Mouse (Mus musculus): ENCODE data around the gene Ror2. TPM values are rescaled to one million over a fixed set of nuclear protein-coding genes. Genes with fewer than 3 reads are reported as not detected.

Gene Ror2
- total RNA-seq, 2 experiments from 2014 or later: 0.57 to 0.91 TPM

DNA sequence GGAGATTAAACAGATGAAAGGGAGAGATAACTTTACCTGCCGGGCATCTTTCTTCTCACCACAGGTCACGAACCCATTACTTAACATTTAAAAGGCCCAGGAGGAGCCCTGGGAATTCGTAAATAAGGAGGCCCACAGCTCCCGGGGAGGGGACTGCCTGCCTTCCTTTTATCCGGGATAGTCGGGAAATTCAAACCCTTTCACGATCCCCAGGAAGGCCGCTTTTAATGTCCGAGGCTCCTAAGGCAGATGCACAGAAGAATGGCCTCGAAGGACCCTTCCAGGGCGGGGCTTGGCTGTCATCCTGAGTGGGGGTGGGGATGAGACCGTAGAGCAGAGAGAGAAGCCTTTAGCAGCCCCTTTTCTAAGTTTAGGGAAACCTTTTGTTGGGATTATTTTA lies 51.1 kb downstream of the Ror2 start:
- no peak for DNase-seq (ENCODE audit: low spot score in 2 of 2)

GRCm38 (mm10) chr13:53233826-53234786 lies 51.8 kb downstream of the Ror2 start:
- no peak for DNase-seq (ENCODE audit: low spot score in 2 of 2)

DNA sequence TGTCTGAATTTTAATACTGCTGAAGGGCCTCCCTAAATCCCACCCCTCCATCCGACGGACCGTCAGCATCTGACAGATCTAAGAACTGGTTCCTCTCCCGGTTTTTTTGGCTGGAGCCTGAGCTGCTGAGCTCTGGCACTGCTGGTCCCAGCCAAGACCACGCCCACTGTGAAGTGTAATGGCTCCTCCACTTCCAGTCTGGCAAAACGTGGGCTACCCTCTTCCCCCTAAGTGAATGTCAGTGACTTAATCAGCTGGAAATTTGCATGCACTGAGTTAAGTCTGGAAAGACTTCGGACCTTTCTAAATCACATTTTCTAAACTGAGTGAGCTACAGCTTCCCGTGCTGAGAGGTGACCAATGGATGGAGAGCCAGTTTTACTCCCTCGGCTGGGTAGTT lies 52.5 kb downstream of the Ror2 start:
- DNase-seq (ENCODE audit: low spot score in 2 of 2): no peak

- no peak for DNase-seq (ENCODE audit: low spot score in 2 of 2)
These were observed 53.5 kb downstream of the Ror2 start for GRCm38 (mm10) chr13:53232419-53232818.

DNA sequence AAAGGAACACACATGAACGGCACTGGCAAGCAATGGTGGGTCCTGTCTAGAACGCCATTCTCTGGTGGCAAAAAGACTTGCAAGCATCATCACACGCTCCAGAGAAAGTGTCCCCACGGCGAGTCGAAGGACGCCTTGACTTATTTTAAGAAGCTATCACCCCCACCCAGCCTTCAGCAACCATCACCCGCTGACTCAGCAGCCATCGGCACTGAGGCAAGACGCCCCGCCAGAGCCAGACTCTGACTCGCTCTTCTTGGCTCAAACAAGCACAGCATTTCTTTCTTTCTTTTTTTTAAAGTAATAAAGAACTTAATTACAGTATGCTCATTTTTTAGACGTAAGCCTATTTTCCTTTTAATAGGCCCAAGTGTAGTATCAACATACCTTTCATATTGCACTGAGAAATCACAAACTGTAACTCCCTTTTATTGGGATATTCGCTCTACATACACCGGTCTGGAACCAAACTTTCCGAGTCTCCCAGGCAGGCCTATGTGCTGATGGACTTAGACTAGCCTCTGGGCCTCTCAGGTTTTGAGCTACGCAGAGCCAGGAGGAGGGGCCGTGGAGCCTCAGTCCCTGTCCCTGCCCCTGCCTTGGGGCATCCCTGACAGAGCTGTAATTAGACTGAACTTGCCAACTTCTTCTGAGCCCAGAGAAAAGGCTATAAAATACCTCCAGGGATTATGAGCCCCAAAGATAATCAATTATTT lies 55.3 kb downstream of the Ror2 start:
- DNase-seq (ENCODE audit: low spot score in 2 of 2): no peak

DNA sequence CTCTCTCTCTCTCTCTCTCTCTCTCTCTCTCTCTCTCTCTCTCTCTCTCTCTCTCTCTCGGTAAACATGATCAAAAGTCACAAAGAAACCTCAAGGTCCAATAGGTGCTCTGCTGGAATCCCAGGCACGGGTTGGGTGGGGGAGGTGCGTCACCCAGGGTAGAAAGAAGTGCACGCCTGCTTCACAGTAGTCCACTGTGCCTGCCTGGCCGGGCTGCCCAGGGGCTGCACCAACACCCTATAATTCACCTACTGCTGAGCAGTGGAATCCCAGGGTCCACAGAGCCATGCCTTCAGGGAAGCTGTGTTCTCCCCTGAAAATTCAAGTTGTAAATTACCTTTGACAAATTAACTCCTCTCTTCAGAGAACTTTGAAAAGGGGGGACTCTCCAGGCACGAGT lies 58.9 kb downstream of the Ror2 start:
- no peak for DNase-seq (ENCODE audit: low spot score in 2 of 2)

DNA sequence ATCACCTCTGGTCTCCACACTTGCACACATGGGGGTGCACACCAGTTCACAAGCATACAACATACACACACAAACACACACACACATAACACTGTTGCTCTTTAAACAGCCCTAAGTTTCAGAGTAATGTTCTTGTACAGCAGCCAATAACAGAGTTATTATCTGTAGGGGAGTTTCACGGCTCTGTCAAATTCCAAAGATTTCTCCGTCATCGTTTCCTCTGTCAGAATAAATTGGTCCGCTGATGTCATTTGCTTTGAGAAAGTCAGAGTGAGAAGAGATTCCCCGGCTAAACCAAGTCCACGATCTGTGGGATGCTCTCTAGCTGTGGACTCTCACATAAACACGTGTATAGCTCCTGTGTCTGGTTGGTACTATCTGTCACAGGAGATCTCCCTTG lies 59.5 kb downstream of the Ror2 start:
- DNase-seq (ENCODE audit: low spot score in 2 of 2): no peak

GRCm38 (mm10) chr13:53225925-53226324 lies 60.0 kb downstream of the Ror2 start:
- DNase-seq (ENCODE audit: low spot score in 2 of 2): no peak

GRCm38 (mm10) chr13:53221176-53221575 lies 64.7 kb downstream of the Ror2 start:
- DNase-seq (ENCODE audit: low spot score in 2 of 2): no peak

DNA sequence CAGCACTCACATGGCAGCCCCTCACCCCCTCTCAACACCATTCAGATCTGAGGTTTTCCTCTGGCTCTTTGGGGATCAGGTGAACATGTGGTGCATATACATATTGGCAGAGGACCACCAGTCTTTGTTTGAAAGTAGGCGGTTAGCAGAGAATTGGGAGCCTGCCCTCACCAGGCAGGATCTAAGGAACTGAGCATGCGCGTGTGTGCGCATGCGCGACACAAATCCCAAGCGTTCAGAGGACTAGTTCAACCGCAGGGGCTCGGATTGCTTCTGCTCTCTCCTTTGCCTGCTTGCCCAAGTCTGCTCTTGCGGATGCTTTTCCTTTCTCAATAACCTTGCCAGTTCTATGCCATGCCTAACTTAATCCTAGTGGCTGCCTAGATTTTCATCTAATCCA lies 66.0 kb downstream of the Ror2 start:
- DNase-seq (ENCODE audit: low spot score in 2 of 2): no peak

DNA sequence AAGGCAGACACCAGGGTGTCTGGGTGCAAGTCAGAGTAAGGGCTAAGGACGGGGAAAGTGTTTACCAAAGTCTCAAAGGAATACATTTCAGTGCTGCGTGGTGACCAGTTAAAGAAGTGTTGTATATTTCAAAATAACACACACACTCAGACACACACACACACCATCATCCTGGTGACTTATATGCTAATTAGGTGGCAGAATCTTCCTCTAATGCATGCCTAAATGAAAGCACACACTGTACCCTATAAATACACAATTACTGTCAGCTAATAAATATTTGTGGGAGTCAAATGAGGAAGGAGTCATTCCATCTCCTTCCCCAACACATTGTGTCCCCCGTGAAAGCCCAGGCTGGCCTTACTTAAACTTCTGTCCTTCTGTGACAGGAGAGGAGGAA lies 66.5 kb downstream of the Ror2 start:
- no peak for DNase-seq (ENCODE audit: low spot score in 2 of 2)

- no peak for DNase-seq (ENCODE audit: low spot score in 2 of 2)
These were observed 68.4 kb downstream of the Ror2 start for GRCm38 (mm10) chr13:53217396-53217975.

DNA sequence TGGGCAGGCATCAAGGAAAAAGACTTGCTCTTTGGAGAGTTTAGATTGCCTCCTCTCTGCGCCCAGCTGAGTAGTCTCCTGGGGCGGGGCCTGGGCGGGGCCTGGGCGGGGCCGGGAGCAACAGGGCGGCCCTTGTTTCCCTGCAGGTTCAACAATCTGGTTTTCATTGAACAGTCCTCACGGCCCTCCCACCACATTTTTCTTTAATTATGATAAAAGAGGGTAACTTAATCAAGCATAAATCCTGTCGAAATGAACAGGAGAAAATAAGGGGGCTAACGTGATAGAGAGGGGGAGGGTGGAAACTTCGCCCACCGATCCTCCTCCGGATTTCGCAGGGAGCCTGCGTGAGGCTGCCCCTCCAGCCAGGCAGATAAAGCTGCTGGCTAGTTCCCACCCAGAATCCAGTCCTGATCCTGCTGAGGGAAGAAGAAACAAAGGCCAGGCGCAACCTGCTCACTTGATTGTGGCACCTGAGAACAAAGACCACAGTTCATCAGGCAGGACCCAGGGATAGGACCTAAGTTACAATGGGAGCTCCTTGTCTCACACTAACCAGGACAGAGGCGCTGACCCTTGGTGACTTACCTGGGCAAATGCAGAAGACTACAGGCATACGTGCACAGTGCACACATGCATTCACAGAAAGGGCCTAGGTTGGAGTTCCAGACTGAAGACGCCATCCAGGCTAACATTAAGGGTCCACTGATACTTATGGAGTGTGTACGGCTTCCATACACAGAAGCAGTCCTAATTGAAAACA lies 73.8 kb downstream of the Ror2 start:
- no peak for DNase-seq (ENCODE audit: low spot score in 2 of 2)

DNA sequence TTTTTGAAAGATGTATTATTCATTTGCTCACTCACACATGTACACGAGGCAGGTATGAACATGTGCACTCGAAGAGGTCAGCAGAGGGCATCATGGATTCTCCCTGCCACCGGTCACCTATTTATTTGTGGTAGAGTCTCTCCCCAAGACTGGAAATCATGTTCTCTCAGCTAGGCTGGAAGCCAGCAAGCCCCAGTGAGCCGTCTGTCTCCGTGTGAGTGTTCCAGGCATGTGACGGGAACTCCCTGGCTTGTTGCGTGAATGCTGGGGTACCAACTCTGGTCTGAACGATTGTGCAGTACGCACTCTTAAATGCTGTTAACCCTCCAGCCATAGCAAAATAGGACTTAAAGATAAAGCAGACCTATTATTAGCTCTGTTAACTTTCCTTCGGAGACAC lies 77.4 kb downstream of the Ror2 start:
- peak in 1 of 2 experiments; percentile 27 for DNase-seq (ENCODE audit: low spot score in 2 of 2)

GRCm38 (mm10) chr13:53205128-53205911 lies 80.6 kb downstream of the Ror2 start:
- no peak for DNase-seq (ENCODE audit: low spot score in 2 of 2)

DNA sequence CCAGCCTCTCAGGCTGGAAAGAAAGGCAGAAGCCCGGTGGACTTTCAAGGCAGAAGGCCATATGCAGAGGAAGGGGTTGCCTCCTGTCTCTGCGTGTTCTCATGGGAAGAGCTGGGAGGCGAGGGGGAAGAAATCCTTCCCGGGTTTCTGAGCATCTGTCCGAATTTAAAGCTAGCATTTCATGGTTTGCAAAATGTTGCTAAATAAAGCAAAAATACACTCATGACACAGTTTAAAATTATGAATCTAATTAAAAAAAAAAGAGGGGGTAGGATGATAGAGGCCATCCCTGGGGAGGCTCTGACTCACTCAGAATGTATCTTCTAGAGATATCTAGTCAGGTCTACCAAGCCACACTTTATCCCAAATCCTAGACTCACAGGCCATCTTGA lies 83.5 kb downstream of the Ror2 start:
- DNase-seq (ENCODE audit: low spot score in 2 of 2): peak in 1 of 2 experiments; percentile 19

GRCm38 (mm10) chr13:53201628-53202438 lies 84.1 kb downstream of the Ror2 start:
- no peak for DNase-seq (ENCODE audit: low spot score in 2 of 2)

DNA sequence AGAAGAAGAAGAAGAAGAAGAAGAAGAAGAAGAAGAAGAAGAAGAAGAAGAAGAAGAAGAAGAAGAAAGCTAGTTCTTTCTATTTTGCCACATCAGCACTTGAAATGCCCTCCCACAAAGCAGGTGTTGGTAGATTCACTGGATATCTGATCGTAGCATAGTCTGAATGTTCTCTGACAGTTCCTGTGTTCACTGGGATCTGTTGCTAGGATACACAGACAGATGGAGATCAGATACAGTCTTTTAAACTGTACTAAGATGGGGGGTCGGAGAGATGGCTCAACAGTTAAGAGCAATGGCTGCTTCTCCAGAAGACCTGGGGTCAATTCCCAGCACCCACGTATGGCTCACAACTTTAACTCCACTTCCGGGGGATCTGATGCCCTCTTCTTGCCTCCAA lies 85.8 kb downstream of the Ror2 start:
- DNase-seq (ENCODE audit: low spot score in 2 of 2): peak in 1 of 2 experiments; percentile 61

- no peak for DNase-seq (ENCODE audit: low spot score in 2 of 2)
These were observed 86.7 kb downstream of the Ror2 start for GRCm38 (mm10) chr13:53199262-53199661.

DNA sequence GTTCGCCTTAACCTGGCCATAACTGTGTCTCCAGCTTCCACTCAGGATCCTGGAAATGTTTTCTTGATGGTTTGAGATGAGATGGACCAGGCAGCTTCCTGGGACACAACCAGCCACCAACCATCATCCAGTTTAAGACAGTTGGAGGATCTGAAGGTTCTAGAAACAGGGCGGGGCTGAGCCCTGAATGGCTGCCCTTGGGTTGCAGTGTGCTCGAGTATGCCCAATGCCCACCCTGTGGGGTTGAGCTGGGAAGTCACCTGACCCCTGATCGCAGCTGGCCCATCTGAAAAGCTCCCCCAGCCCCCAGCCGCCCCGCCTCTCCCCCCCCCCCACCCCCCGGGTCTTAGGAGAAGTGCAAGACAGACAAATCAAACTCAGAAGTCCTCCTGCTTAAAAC lies 89.2 kb downstream of the Ror2 start:
- DNase-seq (ENCODE audit: low spot score in 2 of 2): no peak
